Mouse (Mus musculus): ENCODE results near the gene Cacna1c. TPM values are rescaled to one million over a fixed set of nuclear protein-coding genes. Genes with fewer than 3 reads are reported as not detected.

Cacna1c gene
- polyA plus RNA-seq, 1 experiment from 2014 or later: 3.2 TPM

DNA sequence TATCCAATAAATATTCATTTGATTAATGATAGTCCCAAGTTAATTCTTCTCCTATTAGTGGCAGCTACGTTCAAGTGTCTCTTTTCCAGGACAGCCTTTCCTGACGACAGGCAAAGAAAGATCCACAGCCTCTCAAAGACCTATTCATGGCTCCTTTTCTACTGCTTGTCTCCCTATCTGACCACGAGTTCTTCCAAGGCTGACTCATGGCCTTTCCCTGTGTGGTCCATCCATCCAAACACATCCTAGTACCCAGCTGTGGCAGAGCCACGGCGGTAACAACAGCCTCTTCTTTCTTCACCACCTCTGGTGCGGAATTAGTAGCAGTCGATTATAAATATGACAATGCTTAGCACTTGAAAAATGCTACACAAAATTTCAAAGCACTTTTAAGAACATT is 155.3 kb downstream of the Cacna1c start:
- Histone ChIP-seq H3K27me3 (replicated peaks; ENCODE audit: control insufficient read depth, insufficient read depth, low read length) (no peaks in the 10 kb centered on the region), H3K4me3 (ENCODE audit: low read depth, low read length) (no peak overlapping the region), H3K9ac (ENCODE audit: low read length) (no peak overlapping the region), H3K36me3 (ENCODE audit: control insufficient read depth, insufficient read depth, low read length) (no peaks in the 10 kb centered on the region), H3K27ac (ENCODE audit: low read depth, low read length) (no peak overlapping the region), H3K9me3 (replicated peaks; ENCODE audit: control insufficient read depth, low read length) (no peaks in the 10 kb centered on the region), H3K4me1 (ENCODE audit: control insufficient read depth, insufficient read depth, low read length) (0 out of 2 replicates have a peak, but pooled peaks cover 3% of the 10 kb centered on the region), H3K4me2 (ENCODE audit: low read length) (no peak overlapping the region)
- ATAC-seq: no peak
- no peak for DNase-seq (ENCODE audit: low spot score)
- 62% methylated on average over 7 of the region's 7 CpGs for WGBS

GRCm38 (mm10) chr6:119039815-119040214 is 156.4 kb downstream of the Cacna1c start:
- Histone ChIP-seq H3K4me1 (ENCODE audit: control insufficient read depth, insufficient read depth, low read length) (0 out of 2 replicates have a peak, but pooled peaks cover 3% of the 10 kb centered on the region), H3K27ac (ENCODE audit: low read depth, low read length) (no peak overlapping the region), H3K27me3 (replicated peaks; ENCODE audit: control insufficient read depth, insufficient read depth, low read length) (no peaks in the 10 kb centered on the region), H3K9me3 (replicated peaks; ENCODE audit: control insufficient read depth, low read length) (no peaks in the 10 kb centered on the region), H3K36me3 (ENCODE audit: control insufficient read depth, insufficient read depth, low read length) (no peaks in the 10 kb centered on the region), H3K4me2 (ENCODE audit: low read length) (no peak overlapping the region), H3K9ac (ENCODE audit: low read length) (no peak overlapping the region), H3K4me3 (ENCODE audit: low read depth, low read length) (no peak overlapping the region)
- WGBS: 79% methylated on average over 7 of the region's 7 CpGs
- ATAC-seq: no peak
- DNase-seq (ENCODE audit: low spot score): no peak

- Histone ChIP-seq H3K9me3 (replicated peaks; ENCODE audit: control insufficient read depth, low read length) (no peaks in the 10 kb centered on the region), H3K4me3 (ENCODE audit: low read depth, low read length) (no peak overlapping the region), H3K27me3 (replicated peaks; ENCODE audit: control insufficient read depth, insufficient read depth, low read length) (no peaks in the 10 kb centered on the region), H3K4me2 (ENCODE audit: low read length) (no peak overlapping the region), H3K9ac (ENCODE audit: low read length) (no peak overlapping the region), H3K27ac (ENCODE audit: low read depth, low read length) (no peak overlapping the region), H3K4me1 (ENCODE audit: control insufficient read depth, insufficient read depth, low read length) (0 out of 2 replicates have a peak, but pooled peaks cover 3% of the 10 kb centered on the region), H3K36me3 (ENCODE audit: control insufficient read depth, insufficient read depth, low read length) (no peaks in the 10 kb centered on the region)
- DNase-seq (ENCODE audit: low spot score) (peak; percentile 33), ATAC-seq (no peak)
- 77% methylated on average over 5 of the region's 5 CpGs for WGBS
Measured at GRCm38 (mm10) chr6:119039293-119039692, 156.9 kb downstream of the Cacna1c start.

DNA sequence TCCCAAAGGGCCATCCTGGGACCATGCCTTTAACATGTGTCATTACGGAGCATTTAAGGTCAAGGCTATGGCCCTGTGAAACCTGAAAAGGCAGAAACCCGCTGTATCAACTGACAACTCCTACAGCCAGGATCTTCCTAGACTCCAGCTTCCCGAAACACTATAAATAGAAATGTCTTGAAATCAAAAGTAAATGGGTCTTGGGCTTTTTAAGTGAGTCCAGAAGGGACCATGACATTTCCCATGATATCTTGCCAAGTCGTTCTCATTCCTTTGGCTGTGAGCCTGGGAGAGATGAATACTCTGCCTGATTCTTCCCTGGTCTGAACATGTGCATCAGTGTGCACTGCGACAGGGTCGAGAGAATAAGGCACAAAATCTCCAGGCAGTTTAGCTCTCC is 158.4 kb downstream of the Cacna1c start:
- no peak overlapping the region for H3K4me2 ChIP-seq (ENCODE audit: low read length)
- no peaks in the 10 kb centered on the region for H3K9me3 ChIP-seq (replicated peaks; ENCODE audit: control insufficient read depth, low read length)
- DNase-seq (ENCODE audit: low spot score) (peak; percentile 50), ATAC-seq (no peak)
- H3K27ac ChIP-seq (ENCODE audit: low read depth, low read length): no peak overlapping the region
- 73% methylated on average over 6 of the region's 6 CpGs for WGBS
- 0 out of 2 replicates have a peak, but pooled peaks cover 3% of the 10 kb centered on the region for H3K4me1 ChIP-seq (ENCODE audit: control insufficient read depth, insufficient read depth, low read length)
- no peaks in the 10 kb centered on the region for H3K36me3 ChIP-seq (ENCODE audit: control insufficient read depth, insufficient read depth, low read length)
- no peak overlapping the region for H3K9ac ChIP-seq (ENCODE audit: low read length)
- H3K27me3 ChIP-seq (replicated peaks; ENCODE audit: control insufficient read depth, insufficient read depth, low read length): no peaks in the 10 kb centered on the region
- H3K4me3 ChIP-seq (ENCODE audit: low read depth, low read length): no peak overlapping the region

DNA sequence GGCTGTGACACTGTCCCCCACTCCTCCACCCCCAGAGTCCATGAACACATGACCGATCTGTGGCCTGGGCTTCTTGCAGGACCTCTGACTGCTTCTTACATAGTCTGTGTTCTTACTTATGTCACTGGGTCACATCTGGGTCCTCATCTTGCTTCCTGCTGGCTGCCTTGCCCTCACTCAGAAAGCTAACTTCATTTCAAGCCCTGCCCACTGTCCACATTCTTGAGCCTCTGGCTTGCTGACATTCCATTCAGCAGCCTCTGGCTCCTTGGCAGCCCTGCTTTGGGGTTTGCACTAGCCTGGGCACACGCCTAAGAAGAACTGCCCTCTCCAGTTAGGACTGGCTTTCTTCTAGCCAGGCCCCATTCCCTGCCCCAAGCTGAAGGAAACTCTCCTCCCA is 159.2 kb downstream of the Cacna1c start:
- WGBS: 92% methylated on average over 2 of the region's 2 CpGs
- H3K4me1 ChIP-seq (ENCODE audit: control insufficient read depth, insufficient read depth, low read length): 0 out of 2 replicates have a peak, but pooled peaks cover 3% of the 10 kb centered on the region
- H3K27me3 ChIP-seq (replicated peaks; ENCODE audit: control insufficient read depth, insufficient read depth, low read length): no peaks in the 10 kb centered on the region
- no peak overlapping the region for H3K27ac ChIP-seq (ENCODE audit: low read depth, low read length)
- no peak overlapping the region for H3K9ac ChIP-seq (ENCODE audit: low read length)
- no peaks in the 10 kb centered on the region for H3K9me3 ChIP-seq (replicated peaks; ENCODE audit: control insufficient read depth, low read length)
- ATAC-seq: no peak
- no peak overlapping the region for H3K4me3 ChIP-seq (ENCODE audit: low read depth, low read length)
- no peaks in the 10 kb centered on the region for H3K36me3 ChIP-seq (ENCODE audit: control insufficient read depth, insufficient read depth, low read length)
- H3K4me2 ChIP-seq (ENCODE audit: low read length): no peak overlapping the region
- no peak for DNase-seq (ENCODE audit: low spot score)

DNA sequence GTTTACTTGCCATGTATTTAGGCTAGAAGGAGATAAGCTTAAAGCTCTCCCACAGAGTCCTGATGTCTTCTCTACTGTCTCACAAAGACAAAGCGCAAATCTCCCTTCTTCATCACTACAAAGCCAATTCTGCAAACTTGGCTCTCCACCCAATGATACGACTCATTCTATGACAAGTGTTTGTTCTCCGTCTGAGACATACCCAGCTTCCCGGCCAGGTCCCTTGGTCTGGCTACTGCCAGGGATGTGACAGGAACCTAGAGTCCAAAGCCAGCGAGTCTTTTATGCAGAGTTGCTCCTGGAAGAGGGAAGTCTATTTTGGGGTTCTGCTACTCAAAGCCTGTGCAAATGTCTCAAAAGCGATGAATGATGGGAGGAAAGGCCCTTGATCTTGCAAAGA is 160.9 kb downstream of the Cacna1c start:
- H3K36me3 ChIP-seq (ENCODE audit: control insufficient read depth, insufficient read depth, low read length): no peaks in the 10 kb centered on the region
- DNase-seq (ENCODE audit: low spot score) (no peak), ATAC-seq (no peak)
- no peak overlapping the region for H3K9ac ChIP-seq (ENCODE audit: low read length)
- no peak overlapping the region for H3K27ac ChIP-seq (ENCODE audit: low read depth, low read length)
- H3K27me3 ChIP-seq (replicated peaks; ENCODE audit: control insufficient read depth, insufficient read depth, low read length): no peaks in the 10 kb centered on the region
- no peak overlapping the region for H3K4me2 ChIP-seq (ENCODE audit: low read length)
- 0 out of 2 replicates have a peak, but pooled peaks cover 3% of the 10 kb centered on the region for H3K4me1 ChIP-seq (ENCODE audit: control insufficient read depth, insufficient read depth, low read length)
- WGBS: 91% methylated on average over 6 of the region's 6 CpGs
- no peaks in the 10 kb centered on the region for H3K9me3 ChIP-seq (replicated peaks; ENCODE audit: control insufficient read depth, low read length)
- H3K4me3 ChIP-seq (ENCODE audit: low read depth, low read length): no peak overlapping the region

- Histone ChIP-seq H3K4me1 (ENCODE audit: control insufficient read depth, insufficient read depth, low read length) (0 out of 2 replicates have a peak, but pooled peaks cover 3% of the 10 kb centered on the region), H3K9me3 (replicated peaks; ENCODE audit: control insufficient read depth, low read length) (no peaks in the 10 kb centered on the region), H3K9ac (ENCODE audit: low read length) (no peak overlapping the region), H3K4me3 (ENCODE audit: low read depth, low read length) (no peak overlapping the region), H3K27ac (ENCODE audit: low read depth, low read length) (no peak overlapping the region), H3K36me3 (ENCODE audit: control insufficient read depth, insufficient read depth, low read length) (no peaks in the 10 kb centered on the region), H3K4me2 (ENCODE audit: low read length) (no peak overlapping the region), H3K27me3 (replicated peaks; ENCODE audit: control insufficient read depth, insufficient read depth, low read length) (no peaks in the 10 kb centered on the region)
- WGBS: 91% methylated on average over 2 of the region's 2 CpGs
- ATAC-seq (no peak), DNase-seq (ENCODE audit: low spot score) (no peak)
Measured at GRCm38 (mm10) chr6:119034947-119035346, 161.3 kb downstream of the Cacna1c start.

DNA sequence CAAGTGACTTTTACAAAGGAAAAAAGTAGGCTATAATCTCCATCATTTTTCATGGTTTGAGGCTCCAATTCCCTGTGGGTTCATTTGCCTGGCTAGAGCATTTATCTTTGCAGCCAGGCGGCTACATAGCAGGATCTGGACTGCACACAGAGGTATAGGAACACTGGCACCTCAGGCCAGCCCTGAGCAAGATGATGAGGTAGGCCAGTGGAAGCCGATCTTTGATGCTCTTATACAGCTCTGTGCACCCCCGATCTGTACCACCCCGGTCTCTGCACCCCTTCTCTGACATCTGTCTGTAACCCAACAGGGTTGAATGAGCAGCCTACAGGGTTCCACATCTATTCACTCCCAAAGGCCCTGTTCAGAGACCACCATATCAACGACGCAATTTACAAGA is 168.3 kb downstream of the Cacna1c start:
- DNase-seq (ENCODE audit: low spot score): no peak
- H3K4me1 ChIP-seq (ENCODE audit: control insufficient read depth, insufficient read depth, low read length): no peaks in the 10 kb centered on the region; the same call in 1 of the 2 replicates
- no peaks in the 10 kb centered on the region for H3K9me3 ChIP-seq (replicated peaks; ENCODE audit: control insufficient read depth, low read length)
- no peaks in the 10 kb centered on the region for H3K27me3 ChIP-seq (replicated peaks; ENCODE audit: control insufficient read depth, insufficient read depth, low read length)
- no peaks in the 10 kb centered on the region for H3K36me3 ChIP-seq (ENCODE audit: control insufficient read depth, insufficient read depth, low read length)
- no peak overlapping the region for H3K27ac ChIP-seq (ENCODE audit: low read depth, low read length)
- ATAC-seq: no peak
- no peak overlapping the region for H3K9ac ChIP-seq (ENCODE audit: low read length)
- WGBS: 76% methylated on average over 6 of the region's 6 CpGs
- no peak overlapping the region for H3K4me2 ChIP-seq (ENCODE audit: low read length)
- H3K4me3 ChIP-seq (ENCODE audit: low read depth, low read length): no peak overlapping the region

DNA sequence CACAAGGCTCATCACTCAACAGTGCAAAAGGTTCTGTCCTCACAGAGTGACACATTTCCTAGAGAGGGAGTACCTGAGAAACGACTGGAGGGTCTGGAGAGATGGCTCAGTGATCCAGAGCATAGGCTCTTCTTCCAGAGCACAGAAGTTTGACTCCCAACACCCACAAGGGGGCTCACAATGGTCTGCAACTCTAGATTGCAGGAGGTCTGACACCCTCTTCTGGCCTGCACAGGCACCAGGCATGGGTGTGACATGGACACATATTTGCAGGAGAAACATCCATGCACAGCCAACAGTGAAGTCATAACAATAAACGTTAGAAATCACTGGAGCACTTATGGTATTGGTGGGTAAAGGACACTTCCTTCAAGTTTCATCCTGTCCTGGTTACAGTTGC is 173.4 kb downstream of the Cacna1c start:
- Histone ChIP-seq H3K4me2 (ENCODE audit: low read length) (no peak overlapping the region), H3K27ac (ENCODE audit: low read depth, low read length) (no peak overlapping the region), H3K36me3 (ENCODE audit: control insufficient read depth, insufficient read depth, low read length) (no peaks in the 10 kb centered on the region), H3K9me3 (replicated peaks; ENCODE audit: control insufficient read depth, low read length) (no peaks in the 10 kb centered on the region), H3K27me3 (replicated peaks; ENCODE audit: control insufficient read depth, insufficient read depth, low read length) (no peaks in the 10 kb centered on the region), H3K4me1 (ENCODE audit: control insufficient read depth, insufficient read depth, low read length) (no peaks in the 10 kb centered on the region; the same call in 1 of the 2 replicates), H3K9ac (ENCODE audit: low read length) (no peak overlapping the region), H3K4me3 (ENCODE audit: low read depth, low read length) (no peak overlapping the region)
- no peak for DNase-seq (ENCODE audit: low spot score)
- WGBS: 73% methylated on average over 2 of the region's 2 CpGs
- no peak for ATAC-seq

All from forebrain, embryonic 14.5 days (tissue).